Mouse (Mus musculus) layer of hippocampus, postnatal 14 days (tissue): Measurements from ENCODE around the gene Klra3. TPM values are rescaled to one million over a fixed set of nuclear protein-coding genes. Genes with fewer than 3 reads are reported as not detected.
"Not testable (repeated sequence)": the region's sequence is repeated elsewhere in the genome, so short reads cannot be mapped to it uniquely, and the experiment has no call there.

ENCODE experiments used
- DNase-seq, 2 experiments: peaks; one replicate each; pipeline ENCODE4 v3.0.0; 2021 to 2022; ENCODE audit warnings: low spot score in 2 of 2, mixed read lengths in 1 of 2
- long read RNA-seq, 2 experiments: library from polyadenylated mRNA; stranded (forward); transcript quantifications; one replicate each; pipeline ENCODE4 v2.0.0; 2021
- total RNA-seq, 2 experiments: library from RNA; stranded (reverse); gene quantifications; 2 replicates each; pipeline ENCODE4 v1.2.3; 2021

Gene Klra3
- not detected for total RNA-seq
- long read RNA-seq, experiment 1: 0 reads
- long read RNA-seq, experiment 2: 0 reads

GRCm38 (mm10) chr6:130337411-130337810 is at the start of gene Klra3:
Gene Klra3 (minus strand): TSS chr6:130337574.
- DNase-seq: no peak

DNA sequence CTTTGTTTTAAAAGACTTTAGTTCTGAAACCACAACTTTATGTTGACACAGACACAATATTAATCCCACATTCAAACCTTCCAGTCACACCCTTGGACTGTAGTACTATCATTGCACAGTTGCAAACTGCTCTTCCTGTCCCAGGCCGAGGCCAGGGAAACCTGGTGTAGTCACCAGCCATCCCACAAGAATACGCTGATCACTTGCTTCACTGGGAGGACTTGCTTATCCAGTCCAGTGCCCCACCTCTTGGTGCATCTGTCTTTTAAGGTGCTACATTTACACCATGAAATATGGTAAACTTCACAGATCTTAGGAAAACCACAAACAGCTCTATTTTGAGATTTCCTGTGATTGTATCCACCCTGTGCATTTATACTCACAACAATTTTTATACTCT is 49.4 kb upstream of the Klra3 start, which contains the start of gene Klra1:
Gene Klra1 (minus strand): TSS at position 125 of the 400 bp plus-strand sequence.
- no peak for DNase-seq

GRCm38 (mm10) chr6:130385803-130386202 is 48.4 kb upstream of the Klra3 start:
- DNase-seq: no peak

- no peak for DNase-seq
Measured at GRCm38 (mm10) chr6:130382375-130382774, 45.0 kb upstream of the Klra3 start.

- not testable (repeated sequence) for DNase-seq
Measured at GRCm38 (mm10) chr6:130345381-130345780, 8.0 kb upstream of the Klra3 start.

DNA sequence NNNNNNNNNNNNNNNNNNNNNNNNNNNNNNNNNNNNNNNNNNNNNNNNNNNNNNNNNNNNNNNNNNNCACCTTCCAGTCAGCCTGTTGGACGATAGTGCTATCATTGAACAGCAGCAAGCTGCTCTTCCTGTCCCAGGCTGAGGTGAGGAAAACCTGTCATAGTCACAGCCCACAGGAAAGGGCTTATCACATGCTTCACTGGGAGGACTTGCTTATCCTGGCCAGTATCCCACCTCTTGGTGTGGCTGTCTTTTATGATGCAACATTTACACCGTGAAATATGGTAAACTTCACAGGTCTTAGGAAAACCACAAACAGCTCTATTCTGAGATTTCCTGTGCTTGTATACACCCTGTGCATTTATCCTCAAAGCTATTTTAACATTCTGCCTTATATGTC is 4.6 kb upstream of the Klra3 start:
- DNase-seq: not testable (repeated sequence)

DNA sequence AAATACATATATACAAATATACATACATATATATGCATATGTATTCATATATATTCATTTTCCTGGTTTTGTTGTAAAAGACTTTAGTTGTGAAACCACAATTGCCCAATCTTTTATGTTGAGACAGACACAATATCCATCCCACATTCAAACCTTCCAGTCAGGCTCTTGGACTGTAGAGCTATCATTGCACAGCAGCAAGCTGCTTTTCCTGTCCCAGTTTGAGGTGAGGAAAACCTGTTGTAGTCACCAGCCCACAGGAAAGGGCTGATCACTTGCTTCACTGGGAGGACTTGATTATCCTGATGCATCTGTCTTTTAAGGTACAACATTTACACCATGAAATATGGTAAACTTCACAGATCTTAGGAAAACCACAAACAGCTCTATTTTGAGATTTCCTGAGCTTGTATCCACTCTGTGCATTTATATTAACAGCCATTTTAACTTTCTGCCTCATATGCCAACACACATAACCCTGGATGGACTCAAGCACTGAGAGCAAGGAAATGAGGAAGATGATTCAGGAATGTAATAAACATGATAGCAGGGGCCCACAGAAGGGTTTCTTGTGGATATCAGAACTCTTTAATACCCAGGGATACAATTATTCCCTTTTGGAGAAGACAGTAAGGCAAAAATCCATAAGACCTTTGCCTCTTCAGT is 49.3 kb downstream of the Klra3 start:
- DNase-seq: no peak

DNA sequence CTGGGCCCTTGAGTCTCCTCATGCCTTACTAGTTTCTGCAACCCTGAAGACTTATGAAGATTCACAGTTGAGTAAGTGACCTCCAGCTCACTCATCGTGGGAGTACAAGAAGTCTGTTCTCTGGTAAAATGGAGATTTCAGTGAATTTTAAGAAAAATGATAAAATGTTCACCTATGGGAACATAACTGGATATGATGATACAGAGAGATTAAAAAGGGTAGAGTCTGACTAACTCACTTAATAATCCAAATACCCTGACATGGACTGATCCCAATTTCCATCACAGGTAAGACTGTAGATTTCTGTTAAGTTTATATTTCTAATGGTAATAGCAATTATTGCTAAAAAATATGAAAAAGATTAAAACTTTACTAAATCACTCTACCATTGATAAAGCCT is 55.5 kb downstream of the Klra3 start, which contains the start of gene Klra10:
Gene Klra10 (minus strand): TSS at position 101 of the 400 bp plus-strand sequence.
- not testable (repeated sequence) for DNase-seq

Other genes starting within 250 kb of the Klra3 start
- not detected for gene Klra8, start 207.7 kb downstream of the Klra3 start, total RNA-seq
- gene Klra9, start 144.5 kb downstream of the Klra3 start, total RNA-seq: not detected
- gene Klra7, start 104.3 kb downstream of the Klra3 start, total RNA-seq: not detected
- not detected for gene Klra10, start 55.6 kb downstream of the Klra3 start, total RNA-seq
- not detected for gene Klra1, start 49.3 kb upstream of the Klra3 start, total RNA-seq